Mouse (Mus musculus): Measurements from ENCODE around the gene Gm20388.

Gm20388 gene

GRCm38 (mm10) chr8:119910547-119911257, at the start of gene Gm20388:
Gene Gm20388, plus strand, starts transcription at chr8:119910841.
- peak; percentile 82 to 86 for DNase-seq

- DNase-seq = peak; percentile 95 to 96
Observed at GRCm38 (mm10) chr8:119861706-119862389, 48.8 kb upstream of the Gm20388 start, which contains the start of gene Klhl36. Gene Klhl36, plus strand, starts transcription at chr8:119862266.

DNA sequence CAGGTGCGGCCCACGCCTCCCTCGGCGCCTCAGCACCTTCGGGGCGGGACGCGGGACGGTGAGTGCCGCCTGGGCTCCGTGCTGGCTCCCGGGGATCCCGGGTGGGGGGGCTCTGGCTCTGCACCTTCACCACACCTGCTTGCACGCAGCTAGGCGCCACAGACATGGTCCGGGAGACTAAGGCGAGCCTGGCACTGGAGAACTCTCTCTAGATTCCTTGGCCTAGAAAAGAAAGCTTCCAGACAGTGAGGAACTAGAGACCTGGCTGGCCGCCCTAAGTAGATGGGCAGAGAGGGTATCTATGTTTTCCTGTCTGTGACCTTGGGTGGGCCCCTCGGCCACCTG, 48.3 kb upstream of the Gm20388 start:
- no peak for DNase-seq

GRCm38 (mm10) chr8:119862749-119863148, 47.9 kb upstream of the Gm20388 start:
- no peak for DNase-seq

GRCm38 (mm10) chr8:119869616-119870015, 41.0 kb upstream of the Gm20388 start:
- DNase-seq = no peak

DNA sequence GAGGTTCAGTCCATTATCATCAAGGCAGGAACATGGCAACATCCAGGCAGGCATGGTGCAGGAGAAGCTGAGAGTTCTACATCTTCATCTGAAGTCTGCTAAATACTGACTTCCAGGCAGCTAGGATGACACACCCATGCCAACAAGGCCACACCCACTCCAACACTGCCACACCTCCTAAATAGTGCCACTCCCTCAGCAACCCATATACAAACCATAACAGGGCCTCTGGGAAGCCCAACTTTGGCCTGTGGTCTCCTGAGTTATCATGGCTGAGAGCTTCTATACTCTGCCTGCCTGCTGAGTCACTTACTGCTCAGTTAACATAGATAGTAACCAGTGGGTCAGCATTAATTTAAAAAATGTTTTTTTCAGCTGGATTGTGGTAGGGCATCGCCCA, 37.5 kb upstream of the Gm20388 start:
- no peak for DNase-seq

GRCm38 (mm10) chr8:119881301-119881700, 29.3 kb upstream of the Gm20388 start:
- no peak for DNase-seq

DNA sequence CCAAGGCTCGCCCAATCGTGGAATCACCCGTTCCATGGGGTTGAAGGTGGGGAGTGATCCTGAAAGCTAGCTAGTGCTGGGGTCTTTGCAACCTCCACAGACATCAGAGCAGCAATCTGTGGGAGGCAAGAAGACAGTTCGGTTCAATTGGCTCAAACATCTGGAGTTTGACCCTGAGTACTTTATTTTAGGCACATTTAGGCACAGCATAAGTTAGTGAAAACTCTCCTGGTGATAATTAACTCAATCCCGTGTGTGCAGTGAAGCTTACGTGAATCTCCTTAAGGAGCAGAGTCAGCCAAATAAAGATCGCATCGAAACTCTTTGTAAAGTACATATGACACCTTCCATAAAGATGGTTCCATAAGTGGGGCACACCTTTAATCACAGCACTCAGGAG, 28.7 kb upstream of the Gm20388 start:
- DNase-seq = no peak

DNA sequence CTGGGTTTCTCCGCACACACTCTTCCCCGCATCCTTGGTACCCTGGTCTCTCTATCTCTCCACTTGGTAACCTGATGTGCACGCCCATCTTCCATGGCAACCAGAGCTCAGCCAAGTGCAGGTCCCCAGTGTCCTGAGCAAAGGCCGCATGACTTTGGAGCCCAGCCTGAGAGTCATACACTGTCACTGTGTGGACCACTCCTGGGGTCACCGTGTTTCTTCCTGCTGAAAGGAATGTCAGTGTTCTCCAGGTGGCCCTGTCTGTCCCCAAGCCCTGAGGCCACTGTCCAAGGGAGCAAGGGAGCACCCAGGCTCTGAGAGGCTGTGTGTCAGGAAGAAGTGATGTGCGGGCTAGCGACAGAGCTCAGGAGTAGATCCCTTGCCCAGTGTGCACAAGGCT, 27.4 kb upstream of the Gm20388 start:
- DNase-seq = no peak

GRCm38 (mm10) chr8:119885612-119886011, 25.0 kb upstream of the Gm20388 start:
- no peak for DNase-seq

DNA sequence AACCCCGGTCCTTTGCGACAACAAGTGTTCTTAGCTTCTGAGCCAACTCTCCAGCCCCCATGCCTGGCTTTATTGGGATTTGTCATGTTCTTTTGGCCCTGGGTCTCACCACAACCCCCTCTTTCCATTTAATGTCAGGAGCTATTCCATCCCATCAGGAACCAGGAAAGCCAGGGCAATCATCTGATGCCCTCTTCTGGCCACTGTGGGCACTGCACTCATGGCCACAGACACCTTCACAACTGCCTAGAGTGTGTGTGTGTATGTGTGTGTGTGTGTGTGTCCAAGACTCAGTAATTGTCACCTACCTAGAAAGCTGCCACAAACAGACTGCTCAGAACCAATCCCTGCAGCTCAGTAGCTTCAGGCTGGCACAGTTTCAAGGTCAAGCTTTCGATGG, 23.5 kb upstream of the Gm20388 start:
- DNase-seq = peak in 1 of 2 experiments; percentile 11

DNA sequence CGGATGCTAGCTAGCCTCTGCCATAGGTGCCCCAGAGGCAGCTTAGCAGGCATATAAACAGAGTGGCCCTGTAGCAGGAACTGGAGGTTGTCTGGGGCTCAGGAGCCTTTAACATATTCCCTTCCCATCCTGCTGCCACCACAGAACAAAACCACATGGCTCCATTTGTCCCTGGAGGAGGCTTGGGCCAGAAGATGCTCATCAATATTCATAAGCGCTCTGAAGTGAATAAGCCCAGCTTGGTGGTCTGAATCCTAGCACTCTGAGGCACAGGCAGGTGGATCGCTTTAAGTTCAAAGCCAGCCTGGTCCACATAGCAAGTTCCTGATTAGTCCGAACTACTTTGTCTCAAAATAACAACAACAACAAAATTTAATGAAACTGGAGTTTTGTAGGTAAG, 22.6 kb upstream of the Gm20388 start:
- no peak for DNase-seq

DNA sequence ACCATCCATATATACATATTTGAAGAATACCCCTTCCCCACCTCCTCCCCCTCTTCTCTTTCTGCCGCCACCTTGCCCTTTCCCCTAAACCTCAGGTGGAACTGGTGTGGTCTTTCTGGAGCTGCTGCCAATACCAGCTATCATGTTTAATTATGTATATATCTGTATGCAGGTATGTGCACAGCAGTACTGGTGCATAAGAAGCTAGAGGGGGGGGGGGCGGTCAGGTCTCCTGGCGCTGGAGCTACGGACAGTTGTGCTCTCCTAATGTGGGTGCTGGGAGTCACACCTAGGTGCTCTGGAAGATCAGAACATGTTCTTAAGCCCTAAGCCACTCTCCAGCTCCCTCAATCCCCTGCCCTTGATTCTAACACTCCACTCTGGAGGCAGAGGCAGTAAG, 13.6 kb upstream of the Gm20388 start:
- no peak for DNase-seq

- peak; percentile 16 to 39 for DNase-seq
Observed at GRCm38 (mm10) chr8:119897933-119898332, 12.7 kb upstream of the Gm20388 start.

DNA sequence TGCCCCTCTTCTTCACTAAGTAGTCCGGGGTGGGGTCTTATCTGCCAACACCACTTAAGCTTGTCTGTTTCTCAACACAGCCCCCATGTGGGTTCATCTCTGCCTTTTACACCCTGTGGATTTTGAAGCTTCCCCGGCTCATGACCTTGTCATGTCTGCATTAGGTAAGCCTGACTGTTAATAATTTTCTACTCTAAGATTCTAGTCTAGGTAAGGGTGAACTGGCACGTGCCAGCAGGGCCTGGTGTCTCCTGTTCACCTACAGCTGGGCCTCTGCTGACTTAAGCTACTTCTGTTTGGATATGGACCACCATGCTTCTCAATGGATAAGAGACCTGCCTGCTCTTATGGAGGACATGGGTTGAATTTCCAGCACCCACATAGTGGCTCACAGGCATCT, 9.3 kb upstream of the Gm20388 start:
- DNase-seq = no peak

GRCm38 (mm10) chr8:119901952-119902351, 8.7 kb upstream of the Gm20388 start:
- DNase-seq = no peak

DNA sequence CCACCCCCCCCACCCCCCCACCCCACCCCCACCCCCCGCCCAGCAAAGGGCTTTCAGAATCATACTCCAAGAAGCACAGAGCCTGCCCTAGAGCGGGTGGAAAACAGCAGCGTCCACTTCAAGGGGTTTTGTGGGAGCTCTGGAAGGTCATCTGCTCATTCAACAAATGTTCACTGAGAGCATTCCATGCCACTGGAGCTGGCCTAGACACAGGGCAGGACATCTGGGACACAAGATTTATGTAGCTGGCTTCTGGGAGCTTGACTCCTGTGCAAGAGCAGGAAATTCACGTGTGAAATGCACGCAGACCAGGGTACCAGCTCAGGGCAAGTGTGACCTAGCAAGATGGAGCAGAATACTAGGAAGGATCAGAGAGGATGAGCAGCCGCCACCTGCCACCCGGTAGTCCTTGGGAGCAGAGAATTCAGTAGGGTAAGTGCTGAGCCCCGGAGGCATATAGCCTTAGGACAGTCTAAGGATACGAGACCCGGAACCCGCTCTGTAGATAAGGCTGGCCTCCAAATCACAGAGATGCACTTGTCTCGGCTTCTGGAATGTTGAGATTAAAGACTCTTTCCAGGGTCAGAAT, 6.2 kb upstream of the Gm20388 start:
- DNase-seq = no peak

DNA sequence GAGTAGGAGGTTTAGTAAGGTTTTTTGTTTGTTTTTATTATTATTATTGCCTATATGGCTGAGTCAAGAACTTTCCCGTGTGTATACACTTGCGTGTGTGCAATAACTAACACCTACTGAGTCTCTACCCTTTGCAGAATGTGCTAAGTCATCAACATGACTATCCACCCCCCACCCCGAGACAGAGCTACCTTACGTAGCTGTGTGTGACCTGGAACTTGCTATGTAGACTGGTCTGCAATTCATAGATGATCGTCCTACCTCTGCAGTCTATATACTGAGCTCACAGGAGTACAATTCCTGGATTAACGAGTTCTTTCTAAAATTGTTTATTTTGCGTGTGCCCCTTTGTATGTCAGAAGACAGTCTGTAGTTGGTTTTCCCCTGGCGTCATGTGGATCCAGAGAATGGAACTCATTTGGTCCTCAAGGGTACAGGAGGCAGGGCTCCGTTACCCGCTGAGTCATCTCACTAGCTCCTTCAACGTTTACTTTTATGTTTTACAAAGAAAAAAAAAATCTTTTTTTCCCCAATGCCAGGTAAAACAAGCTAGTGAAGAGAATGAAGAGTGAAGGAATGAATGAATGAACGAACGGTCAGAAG, 596 bp upstream of the Gm20388 start, which contains the start of gene Usp10:
TSS of gene Usp10 (plus strand) at position 417 of the 603 bp plus-strand sequence.
- no peak for DNase-seq

- no peak for DNase-seq
Observed at GRCm38 (mm10) chr8:119911258-119911962, 769 bp downstream of the Gm20388 start.

GRCm38 (mm10) chr8:119912643-119913042, 2.0 kb downstream of the Gm20388 start:
- DNase-seq = no peak

DNA sequence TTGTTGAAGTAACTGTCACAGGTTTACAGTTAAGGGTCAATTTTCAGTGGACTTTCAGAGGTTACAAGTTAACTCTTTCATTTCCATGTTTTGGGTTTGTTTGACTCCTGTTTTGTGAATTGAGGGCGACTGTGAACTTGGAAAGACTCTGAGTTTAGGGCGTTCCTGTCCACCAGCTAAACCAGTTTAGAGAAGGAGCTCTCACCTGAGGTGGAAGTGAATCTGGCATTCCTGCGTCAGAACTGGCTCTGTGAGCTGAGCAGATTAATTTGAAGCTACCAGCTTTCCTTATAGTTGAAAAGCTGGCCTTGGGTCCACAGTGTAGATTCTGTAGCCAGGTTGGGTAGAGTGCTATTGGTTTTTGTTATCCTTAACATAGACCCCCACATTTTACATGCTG, 2.5 kb downstream of the Gm20388 start:
- DNase-seq = no peak

DNA sequence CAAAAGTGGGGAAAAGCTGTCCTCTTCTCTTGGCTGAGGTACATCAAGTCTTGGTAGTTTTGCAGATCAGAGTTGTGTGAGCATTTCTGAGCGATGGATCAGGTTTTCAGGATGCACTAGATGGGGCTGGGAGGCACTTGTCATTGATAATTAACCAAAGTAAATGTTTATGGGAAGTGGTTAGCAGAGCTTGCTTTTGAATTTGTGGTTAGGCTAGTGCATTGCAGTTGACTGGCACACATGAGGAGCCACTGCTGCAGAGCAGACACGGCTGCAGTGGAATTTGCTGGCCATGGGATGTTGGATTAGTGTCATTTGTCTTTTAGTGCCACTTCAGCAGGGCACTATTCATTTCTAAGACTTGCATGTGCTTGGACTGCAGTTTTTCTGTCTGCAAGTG, 3.5 kb downstream of the Gm20388 start:
- DNase-seq = no peak

DNA sequence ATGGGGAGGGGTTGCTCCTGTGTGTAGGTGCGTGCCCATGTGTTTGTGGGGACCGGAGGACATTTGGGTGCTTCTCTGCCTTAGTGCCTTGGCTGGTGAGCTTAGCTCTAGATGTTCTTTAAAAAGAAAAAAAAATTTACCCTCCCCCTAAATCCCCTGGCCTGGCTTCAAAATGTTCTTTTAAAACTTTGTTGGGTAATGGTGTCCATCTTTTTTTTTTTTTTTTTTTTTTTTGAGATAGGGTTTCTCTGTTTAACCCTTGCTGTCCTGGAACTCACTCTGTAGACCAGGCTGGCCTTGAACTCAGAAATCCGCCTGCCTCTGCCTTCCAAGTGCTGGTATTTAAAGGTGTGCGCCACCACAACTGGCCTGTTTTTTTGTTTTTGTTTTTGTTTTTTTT, 4.7 kb downstream of the Gm20388 start:
- no peak for DNase-seq
